Mouse (Mus musculus) adrenal gland, adult 8-10 months (tissue): ENCODE data around the gene Pak6. TPM values are rescaled to one million over a fixed set of nuclear protein-coding genes. Genes with fewer than 3 reads are reported as not detected.

ENCODE experiments used
- DNase-seq: peaks from one replicate; pipeline ENCODE4 v3.0.0; 2022
- total RNA-seq, 4 experiments: library from RNA; stranded (reverse); gene quantifications; 2 replicates each; pipeline ENCODE4 v1.2.4; 2022

Gene Pak6
- total RNA-seq, 4 experiments from 2014 or later: 27.0 to 35.6 (median 28.7) TPM

- peak; percentile 68 for DNase-seq
These were observed 37.3 kb downstream of the Pak6 start for GRCm38 (mm10) chr2:118700179-118701062.

- DNase-seq: no peak
These were observed 38.1 kb downstream of the Pak6 start for GRCm38 (mm10) chr2:118701161-118701560.

GRCm38 (mm10) chr2:118701971-118702882 is 39.1 kb downstream of the Pak6 start:
- no peak for DNase-seq

DNA sequence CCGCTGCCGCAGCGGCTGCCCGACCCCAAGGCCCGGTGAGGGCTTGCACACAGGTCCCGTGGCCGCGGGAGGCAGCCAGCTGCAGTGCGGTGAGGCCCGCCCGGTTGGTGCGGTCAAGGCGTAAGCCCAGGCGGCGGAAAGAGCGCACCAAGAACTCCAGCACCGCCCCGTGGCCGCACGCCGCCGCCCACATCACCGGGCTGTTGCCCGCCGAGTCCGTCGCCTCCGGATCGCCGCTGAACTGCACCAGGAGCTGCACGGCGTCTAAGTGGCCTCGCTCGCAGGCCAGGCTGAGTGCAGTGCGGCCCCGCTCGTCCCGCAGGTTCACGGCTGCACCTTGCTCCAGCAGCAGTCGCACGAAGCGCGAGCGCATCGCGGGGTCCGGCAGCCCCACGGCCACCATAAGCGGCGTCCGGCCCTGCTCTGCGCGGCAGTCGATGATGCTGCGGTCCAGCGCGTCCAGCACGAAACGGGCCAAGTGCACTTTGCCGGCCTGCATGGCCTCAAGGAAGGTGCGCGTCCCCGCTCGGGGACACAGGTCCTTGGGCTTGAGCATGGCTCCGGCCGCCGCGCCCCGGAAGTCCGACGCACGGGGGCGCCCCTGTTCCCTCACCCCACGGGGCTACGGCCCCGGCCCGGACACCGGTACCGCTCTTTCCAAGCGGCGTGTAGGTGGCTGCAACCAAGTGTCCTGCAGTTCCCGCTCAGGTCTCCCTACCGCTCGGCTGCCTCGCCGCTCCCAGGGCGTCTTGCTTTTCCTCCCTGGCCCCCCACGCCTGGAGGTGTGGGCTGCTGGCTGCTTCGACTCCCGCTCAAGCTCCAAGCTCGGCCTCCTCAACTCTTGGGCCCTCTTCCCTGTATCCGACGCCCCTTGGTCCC is 40.0 kb downstream of the Pak6 start:
- no peak for DNase-seq

DNA sequence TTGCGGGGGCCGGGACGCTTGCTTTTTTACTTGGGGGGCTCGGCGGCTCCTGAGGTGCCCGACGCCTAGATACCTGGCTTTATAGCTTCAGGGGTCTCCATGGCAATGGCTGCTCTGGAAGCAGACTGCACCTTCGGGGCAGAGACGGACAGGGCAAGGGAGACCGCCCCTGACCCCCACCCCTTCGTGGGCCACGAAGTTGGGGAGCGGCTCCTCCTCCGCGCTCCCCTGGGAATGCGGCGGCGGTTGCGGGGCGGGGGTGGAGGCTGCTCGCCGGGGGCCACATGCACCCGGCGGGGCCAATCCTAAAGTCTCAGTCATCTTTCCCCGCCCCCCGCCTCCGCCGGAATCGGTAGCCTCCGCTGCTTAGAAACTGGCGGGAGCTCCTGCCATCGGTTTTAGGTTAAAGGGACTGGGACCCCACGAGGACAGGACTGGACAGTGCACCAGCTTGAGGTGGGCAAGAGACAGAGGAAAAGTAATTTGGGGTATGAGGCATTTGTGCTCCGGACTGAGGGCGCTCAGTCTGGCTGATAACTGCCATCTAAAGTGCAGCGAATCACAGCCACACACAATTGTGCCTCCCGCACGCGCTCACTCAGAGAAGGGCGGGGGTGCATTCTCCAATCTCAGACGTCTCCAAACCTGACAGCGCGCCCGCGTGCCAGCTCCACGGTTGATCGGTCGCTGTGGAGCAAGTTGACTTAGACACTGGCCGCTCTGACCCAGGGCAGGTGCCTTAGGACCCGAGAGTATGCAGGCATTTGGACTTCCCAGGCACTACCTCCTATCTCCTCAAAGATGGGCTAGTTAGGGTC is 41.0 kb downstream of the Pak6 start, which contains the start of gene Ankrd63:
Gene Ankrd63, minus strand, starts transcription at position 51 of the 818 bp plus-strand sequence.
- no peak for DNase-seq

DNA sequence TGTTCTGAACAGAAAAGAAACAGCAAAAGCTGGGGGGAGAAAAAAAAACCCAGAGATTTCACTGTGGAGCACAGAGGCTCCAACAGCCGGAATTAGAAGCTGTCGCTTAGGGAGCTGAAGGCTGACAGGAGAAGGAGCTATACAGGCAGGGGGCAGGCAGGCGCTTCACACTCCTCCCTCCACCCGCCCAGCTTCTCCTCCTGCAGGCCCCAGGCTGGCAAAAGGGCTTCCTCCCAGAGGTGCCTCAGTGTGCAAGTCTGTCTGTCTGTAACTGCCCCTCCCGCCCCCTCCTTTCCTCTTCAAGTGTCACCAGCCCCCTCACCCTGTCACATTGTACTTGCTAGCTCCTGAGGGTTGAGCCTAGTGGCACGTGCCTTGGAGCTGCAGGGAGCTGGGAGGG is 43.3 kb downstream of the Pak6 start:
- DNase-seq: no peak

DNA sequence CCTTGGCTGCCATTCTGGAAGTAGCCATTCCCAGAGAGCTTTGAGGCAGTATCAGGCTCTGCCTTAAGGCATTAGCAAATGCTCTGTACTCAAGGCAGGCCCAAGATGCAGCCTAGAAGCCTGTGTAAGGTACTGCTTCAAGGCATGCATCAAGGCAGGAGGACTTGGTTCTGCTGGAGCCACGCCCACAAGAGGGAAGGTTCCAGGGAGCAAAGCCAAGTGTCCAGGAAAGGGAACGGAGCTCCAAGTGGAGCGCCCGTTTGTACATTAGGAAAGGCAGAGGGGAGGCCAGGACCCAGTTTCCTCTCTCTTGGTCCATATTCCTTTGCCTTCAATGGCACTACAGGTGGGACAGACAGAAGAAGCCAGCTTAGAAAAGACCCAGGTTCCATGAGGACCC is 45.4 kb downstream of the Pak6 start:
- DNase-seq: no peak

DNA sequence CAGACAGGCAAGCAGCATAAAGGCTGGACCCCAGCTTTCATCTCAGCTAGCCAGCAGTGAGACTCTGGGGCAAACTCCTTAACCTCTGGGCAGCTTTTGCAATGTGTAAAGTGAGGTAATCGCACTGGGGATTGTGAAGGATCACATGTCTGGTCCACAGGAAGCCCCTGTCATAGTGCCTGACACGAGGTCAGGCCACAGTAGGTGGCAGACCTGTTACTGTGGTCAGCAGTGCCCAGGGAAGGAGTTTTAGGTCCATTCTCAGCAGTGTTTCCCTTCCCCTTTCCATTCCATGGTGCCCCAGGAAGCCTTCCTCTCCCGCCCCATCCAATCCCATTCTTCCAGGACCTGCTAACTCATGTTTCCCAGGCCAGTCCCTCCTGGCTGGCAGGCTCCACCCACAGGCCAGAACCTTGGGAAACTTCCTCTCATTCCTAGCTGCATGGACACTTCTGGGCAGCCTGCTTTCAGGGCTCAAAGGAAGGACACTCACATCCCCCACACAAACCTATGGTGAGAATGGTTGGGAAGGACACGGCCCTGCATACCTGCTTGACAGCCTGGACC is 46.6 kb downstream of the Pak6 start:
- DNase-seq: no peak

DNA sequence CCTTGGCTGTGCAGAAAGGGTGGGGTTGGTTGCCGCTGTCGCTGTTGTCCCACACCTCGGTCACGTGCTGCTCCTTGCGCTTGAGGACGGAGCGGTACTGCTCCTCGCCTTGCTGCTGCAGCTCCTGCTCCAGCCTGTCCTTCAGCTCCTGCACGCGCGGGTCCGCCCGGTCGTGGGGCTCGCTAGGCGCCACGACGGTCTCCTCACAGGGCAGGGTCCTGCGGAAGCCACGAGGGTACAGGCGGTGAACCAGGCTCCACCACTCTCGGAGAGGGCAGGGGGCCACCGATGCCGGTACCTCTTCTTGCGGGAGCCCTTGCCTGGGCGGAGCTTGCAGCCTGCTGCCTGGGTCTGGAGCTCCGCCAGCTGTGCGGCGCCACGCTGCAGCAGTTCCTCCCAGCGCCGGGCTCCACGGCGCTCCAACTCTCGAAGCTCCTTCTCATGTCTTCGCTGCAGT is 48.0 kb downstream of the Pak6 start:
- DNase-seq: no peak

DNA sequence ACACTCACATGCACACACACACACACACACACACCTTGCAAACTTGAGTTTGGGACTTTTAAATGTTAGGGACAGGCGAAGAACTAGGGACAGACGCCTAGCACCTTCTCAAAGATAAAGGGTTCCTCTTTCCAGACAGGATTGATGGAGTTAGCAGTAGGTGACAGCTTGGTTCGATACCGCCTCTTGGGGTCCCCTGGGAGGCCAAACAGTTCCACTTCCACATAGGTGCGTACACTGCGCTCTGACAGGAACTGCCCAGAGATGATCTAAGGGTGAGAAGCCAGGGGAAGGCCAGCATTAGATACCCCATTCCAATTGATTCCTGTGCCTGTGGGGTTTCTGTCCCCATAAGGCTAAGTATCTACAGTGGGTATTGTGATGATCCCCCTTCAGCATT is 50.5 kb downstream of the Pak6 start:
- no peak for DNase-seq

DNA sequence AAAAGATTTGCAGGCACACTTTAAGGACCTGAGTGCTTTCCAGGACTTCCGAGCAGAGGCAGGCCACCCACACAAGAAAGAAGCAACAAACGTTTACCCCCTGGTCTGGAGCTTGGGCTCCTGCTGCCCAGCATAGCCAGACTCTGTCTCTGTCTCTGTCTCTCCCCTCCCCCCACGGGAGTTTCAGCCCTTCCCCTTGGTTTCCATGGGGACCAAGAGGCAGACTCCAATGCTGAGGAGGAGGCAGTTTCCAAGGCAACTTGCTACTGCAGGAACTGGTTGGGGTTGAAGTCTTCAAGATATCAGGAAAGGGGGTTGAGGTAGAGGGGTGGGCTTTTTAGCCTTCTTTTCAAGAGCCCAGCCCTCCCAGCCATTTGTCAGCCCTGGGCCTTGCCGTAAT is 51.1 kb downstream of the Pak6 start:
- DNase-seq: no peak

DNA sequence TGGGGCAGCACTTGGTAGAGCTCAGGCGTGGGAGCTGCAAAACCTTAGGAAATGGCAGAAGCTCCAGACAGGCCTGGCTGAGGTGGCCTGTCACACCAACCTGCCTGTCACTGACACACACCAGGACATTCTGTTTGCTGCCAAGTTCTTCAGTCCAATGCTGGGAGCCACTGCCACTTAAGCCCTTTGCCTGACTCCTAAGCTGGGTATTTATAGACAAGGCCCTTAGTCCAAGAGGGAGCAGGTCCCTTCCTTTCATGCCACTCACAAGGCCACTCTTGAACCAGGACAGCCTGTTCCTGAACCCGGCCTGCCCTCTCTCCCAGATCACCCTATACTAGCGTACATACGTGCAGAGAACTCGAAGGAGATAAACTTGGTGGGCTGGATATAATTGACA is 53.6 kb downstream of the Pak6 start:
- peak; percentile 1 for DNase-seq

- no peak for DNase-seq
These were observed 60.8 kb downstream of the Pak6 start for GRCm38 (mm10) chr2:118723693-118724486.

GRCm38 (mm10) chr2:118725511-118725910 is 62.4 kb downstream of the Pak6 start:
- peak; percentile 76 for DNase-seq

- no peak for DNase-seq
These were observed 63.8 kb downstream of the Pak6 start for GRCm38 (mm10) chr2:118726873-118727272.

DNA sequence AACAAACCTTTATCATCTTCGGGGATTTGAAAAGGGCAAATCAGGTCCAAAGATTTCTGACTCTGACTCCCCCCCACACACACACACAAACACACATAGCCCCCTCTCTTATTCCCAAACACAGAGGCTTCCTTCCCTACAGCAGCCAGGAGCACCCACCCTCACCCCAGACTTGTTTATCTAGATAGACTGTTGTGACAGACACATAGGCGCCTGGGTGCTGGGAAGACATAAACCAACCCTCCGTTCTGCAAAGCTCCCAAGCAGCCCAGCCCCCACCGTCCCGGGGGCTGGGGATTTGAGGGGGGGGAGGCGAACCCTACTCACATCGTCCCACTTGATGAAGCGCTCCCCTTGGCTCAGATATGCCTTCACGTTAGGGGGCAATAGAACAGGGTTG is 64.8 kb downstream of the Pak6 start:
- DNase-seq: no peak

DNA sequence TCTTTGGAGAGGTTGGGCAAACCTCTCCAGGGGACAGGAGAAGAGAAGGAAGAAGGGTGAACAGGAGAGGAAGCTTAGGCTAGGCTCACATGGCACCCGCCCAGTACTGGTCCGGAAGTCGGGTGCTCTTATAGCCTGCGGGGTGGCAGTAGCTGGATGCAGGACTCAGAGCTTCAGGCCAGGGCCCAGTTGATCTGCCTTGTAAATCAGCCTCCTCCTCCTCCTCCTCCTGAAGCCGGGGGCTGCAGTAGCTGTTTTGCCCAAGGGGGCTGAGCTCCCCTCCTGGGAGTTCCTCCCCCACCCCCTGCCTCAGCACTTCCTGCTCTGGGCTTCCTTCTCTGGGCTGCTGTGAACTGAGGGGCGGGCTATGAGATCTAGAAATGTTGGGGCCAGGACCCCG is 65.2 kb downstream of the Pak6 start, which contains the start of gene Plcb2:
Gene Plcb2, minus strand, starts transcription at position 102 of the 400 bp plus-strand sequence.
- DNase-seq: no peak

- DNase-seq: no peak
These were observed 66.1 kb downstream of the Pak6 start for GRCm38 (mm10) chr2:118729194-118729593.

GRCm38 (mm10) chr2:118729816-118730621 is 66.9 kb downstream of the Pak6 start:
- no peak for DNase-seq
